ENCODE assay signal across 31 mouse cellular contexts in the genomic region with DNA sequence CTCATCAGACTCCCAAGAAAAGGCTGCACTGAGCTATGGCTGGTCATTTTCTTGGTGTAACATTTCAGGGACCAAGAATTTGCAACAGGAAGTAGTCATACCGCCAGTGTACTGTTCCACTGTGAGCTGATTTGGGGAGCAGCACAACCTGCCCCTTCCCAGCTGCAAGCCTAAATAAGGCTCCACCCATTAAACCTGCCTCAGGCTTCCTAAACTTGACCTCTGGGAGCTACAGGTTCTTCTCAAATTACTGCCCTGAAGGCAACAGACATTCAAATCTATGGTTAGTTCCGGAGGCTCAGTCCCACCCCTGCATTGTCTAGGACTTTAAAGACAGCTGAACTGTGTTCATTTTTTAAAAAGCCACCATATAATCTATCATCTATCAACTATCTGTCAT. TPM values are rescaled to one million over a fixed set of nuclear protein-coding genes. Genes with fewer than 3 reads are reported as not detected.
"Had no signal": no experiment of that assay in that cellular context is flagged by ENCODE, and none has a peak within 500 bp of the region (broad histone marks: within the 10 kb centered on the region; RNA-seq: fewer than 3 reads in every experiment).

No protein-coding gene starts in this region.

- H3K27ac ChIP-seq: gastrocnemius, adult 2 months; heart, embryonic 10.5 days; hindbrain, embryonic 10.5 days; hindbrain, embryonic 12.5 days; hindbrain, embryonic 14.5 days; intestine, embryonic 15.5 days; kidney, embryonic 15.5 days; kidney, postnatal 0 days; left cerebral cortex, adult 2 months; limb, embryonic 10.5 days; limb, embryonic 12.5 days; liver, embryonic 13.5 days; liver, embryonic 15.5 days had no signal

- H3K27me3 ChIP-seq: intestine, embryonic 15.5 days; kidney, embryonic 15.5 days; limb, embryonic 12.5 days had no signal

- DNase-seq: gastrocnemius, adult 2 months; gastrocnemius, postnatal 10 days; gastrocnemius, postnatal 25 days; heart, adult 18-20 months; heart, postnatal 10 days; heart, postnatal 4 days; kidney, adult 18-20 months; kidney, adult 9 months; kidney, postnatal 14 days; kidney, postnatal 36 days; liver; liver, embryonic 13.5 days had no signal

- H3K4me3 ChIP-seq: gastrocnemius, adult 2 months; heart, embryonic 10.5 days; heart, embryonic 12.5 days; hindbrain, embryonic 10.5 days; hindbrain, embryonic 12.5 days; intestine, embryonic 15.5 days; kidney, embryonic 15.5 days; layer of hippocampus, adult 2 months; left cerebral cortex, adult 2 months; limb, embryonic 10.5 days; limb, embryonic 12.5 days; liver, embryonic 13.5 days; liver, embryonic 15.5 days had no signal

- H3K36me3 ChIP-seq: heart, embryonic 10.5 days; hindbrain, embryonic 10.5 days; hindbrain, embryonic 12.5 days; intestine, embryonic 15.5 days; kidney, embryonic 15.5 days; limb, embryonic 10.5 days; limb, embryonic 12.5 days; liver, embryonic 13.5 days; liver, embryonic 15.5 days had no signal

- H3K4me1 ChIP-seq: intestine, embryonic 15.5 days; kidney, embryonic 15.5 days; limb, embryonic 12.5 days; liver, embryonic 13.5 days; liver, embryonic 15.5 days had no signal

- H3K9me3 ChIP-seq: heart, embryonic 10.5 days; heart, embryonic 12.5 days; hindbrain, embryonic 10.5 days; hindbrain, embryonic 12.5 days; intestine, embryonic 15.5 days; kidney, embryonic 15.5 days; limb, embryonic 10.5 days; limb, embryonic 12.5 days; liver, embryonic 13.5 days; liver, embryonic 15.5 days had no signal

RNA-seq across cellular contexts. Expression of gene Pirt, which starts 8.2 kb away (rescaled TPM):
- polyA plus RNA-seq: inflammation-experienced regulatory T-cells, adult 6 months; limb, embryonic 10.5 days; liver, embryonic 13.5 days; liver, embryonic 15.5 days had no signal

RNA-seq across cellular contexts. Expression of gene Tmem238l, which starts 36.4 kb away (rescaled TPM):
- polyA plus RNA-seq: heart, embryonic 10.5 days; heart, embryonic 12.5 days; heart, embryonic 14.5 days; heart, embryonic 16.5 days; hindbrain, embryonic 10.5 days; hindbrain, embryonic 12.5 days; hindbrain, embryonic 14.5 days; hindbrain, embryonic 16.5 days; inflammation-experienced regulatory T-cells, adult 6 months; kidney, embryonic 15.5 days; limb, embryonic 10.5 days; limb, embryonic 12.5 days; limb, embryonic 14.5 days; liver, embryonic 11.5 days; liver, embryonic 13.5 days; liver, embryonic 15.5 days had no signal
